ENCODE assay signal across 8 mouse cellular contexts in the genomic region with DNA sequence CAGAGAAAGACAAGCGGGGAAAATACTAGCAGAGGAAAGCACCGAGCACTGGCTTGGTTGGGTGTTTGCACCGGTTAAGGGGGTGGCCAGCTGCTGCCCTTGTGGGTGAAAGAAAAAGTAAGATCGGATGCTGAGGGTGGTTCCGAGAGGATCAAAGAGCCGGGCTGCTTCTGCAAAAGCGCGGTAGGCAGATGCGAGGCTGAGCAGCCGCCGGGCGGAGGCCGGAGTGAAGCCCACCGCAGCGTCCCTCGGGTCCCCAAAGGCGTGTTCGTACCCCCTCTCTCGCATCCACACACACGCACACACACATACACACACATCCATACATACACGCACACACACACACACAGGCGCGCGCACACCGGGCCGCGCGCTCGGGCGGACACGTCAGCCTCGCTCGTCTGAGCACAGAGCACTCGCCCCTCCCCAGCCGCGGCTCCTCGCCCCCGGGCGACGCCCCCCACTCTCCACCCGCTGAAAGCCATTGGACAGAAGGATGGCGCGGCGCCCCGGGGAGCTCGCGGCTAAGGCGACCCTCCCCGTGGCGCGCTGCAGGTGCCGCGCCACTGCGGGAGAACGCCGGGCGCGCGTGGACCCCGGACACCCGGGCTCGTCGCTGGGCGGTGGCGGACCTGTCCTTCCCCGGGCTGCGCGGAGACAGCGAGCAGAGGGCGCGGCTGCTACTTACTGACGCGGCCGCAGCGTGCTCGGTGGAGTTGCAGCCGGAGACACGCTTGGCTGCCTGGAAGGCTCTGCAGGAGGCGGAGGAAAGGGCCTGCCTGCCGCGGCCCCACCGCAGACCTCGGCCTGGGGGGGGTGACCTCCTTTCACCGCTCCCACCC. TPM values are rescaled to one million over a fixed set of nuclear protein-coding genes. Genes with fewer than 3 reads are reported as not detected.
A peak's percentile ranks its signal among the peaks of the same experiment; 100 is the strongest.
DNase-seq lines count a peak whose midpoint lies in the region; ATAC-seq and TF ChIP-seq lines count a peak whose summit lies in the region.

No protein-coding gene starts in this region.

- peaks cover 96% of the 10 kb centered on the region for H3K27me3 ChIP-seq in heart, embryonic 13.5 days (replicated peaks)
- H3K27me3 ChIP-seq in forebrain, embryonic 12.5 days: peaks cover 6% of the 10 kb centered on the region; the same call in 1 of the 2 replicates
- H3K27me3 ChIP-seq in intestine, embryonic 15.5 days (replicated peaks): peaks cover 68% of the 10 kb centered on the region
- H3K27me3 ChIP-seq in neural tube, embryonic 14.5 days (ENCODE audit: control insufficient read depth, insufficient read depth, low read length): no peaks in the 10 kb centered on the region

- H3K4me2 ChIP-seq in heart, embryonic 13.5 days: peak overlapping the region; percentile 99
- H3K4me2 ChIP-seq in forebrain, embryonic 12.5 days: peak overlapping the region; percentile 83
- peak overlapping the region; percentile 99 for H3K4me2 ChIP-seq in intestine, embryonic 15.5 days (replicated peaks)
- H3K4me2 ChIP-seq in neural tube, embryonic 14.5 days (ENCODE audit: low read depth, low read length): peak overlapping the region; percentile 49

- intact Hi-C loops in heart, postnatal 36 days (cut with DNase I): no loop called here

- no peaks in the 10 kb centered on the region for H3K36me3 ChIP-seq in heart, embryonic 13.5 days
- H3K36me3 ChIP-seq in forebrain, embryonic 12.5 days (replicated peaks): no peaks in the 10 kb centered on the region; the same call in 1 of the 2 replicates
- no peaks in the 10 kb centered on the region for H3K36me3 ChIP-seq in intestine, embryonic 15.5 days
- no peaks in the 10 kb centered on the region for H3K36me3 ChIP-seq in neural tube, embryonic 14.5 days (ENCODE audit: control insufficient read depth, insufficient read depth, low read length)

- no peaks in the 10 kb centered on the region for H3K9me3 ChIP-seq in heart, embryonic 13.5 days
- no peaks in the 10 kb centered on the region for H3K9me3 ChIP-seq in forebrain, embryonic 12.5 days
- no peaks in the 10 kb centered on the region for H3K9me3 ChIP-seq in intestine, embryonic 15.5 days
- no peaks in the 10 kb centered on the region for H3K9me3 ChIP-seq in neural tube, embryonic 14.5 days (ENCODE audit: control insufficient read depth, low read length)

- peak overlapping the region; percentile 77 for H3K9ac ChIP-seq in heart, embryonic 13.5 days
- peak overlapping the region; percentile 92 for H3K9ac ChIP-seq in forebrain, embryonic 12.5 days
- H3K9ac ChIP-seq in intestine, embryonic 15.5 days: peak overlapping the region; percentile 32
- H3K9ac ChIP-seq in neural tube, embryonic 14.5 days (replicated peaks; ENCODE audit: low read depth, low read length): peak overlapping the region; percentile 67

- no peak for TF ChIP-seq CTCF in bone marrow macrophage, adult 2 months (IDR thresholded peaks at IDR 0.05; ENCODE audit: low read depth, low read length)

- DNase-seq in heart, postnatal 36 days: no peak
- peak; percentile 9 for DNase-seq in liver
- DNase-seq in c-Kit-positive CD71-positive TER-119-positive erythroid progenitor cells, embryonic 14.5 days (ENCODE audit: low spot score): no peak

- peak overlapping the region; percentile 78 for H3K4me3 ChIP-seq in heart, embryonic 13.5 days
- H3K4me3 ChIP-seq in bone marrow macrophage, adult 2 months (ENCODE audit: insufficient read depth, low read length): peak overlapping the region; percentile 65
- peak overlapping the region; percentile 77 for H3K4me3 ChIP-seq in forebrain, embryonic 12.5 days (replicated peaks)
- peak overlapping the region; percentile 61 for H3K4me3 ChIP-seq in intestine, embryonic 15.5 days (replicated peaks)
- H3K4me3 ChIP-seq in neural tube, embryonic 14.5 days (ENCODE audit: low read depth, low read length): peak overlapping the region; percentile 47

- WGBS in heart, embryonic 13.5 days: under 1% methylated on average over 81 of the region's 84 CpGs
- WGBS in forebrain, embryonic 12.5 days: under 1% methylated on average over 71 of the region's 84 CpGs
- WGBS in intestine, embryonic 15.5 days: under 1% methylated on average over 83 of the region's 84 CpGs
- under 1% methylated on average over 82 of the region's 84 CpGs for WGBS in neural tube, embryonic 14.5 days

- no peak for TF ChIP-seq POLR2A in bone marrow macrophage, adult 2 months (IDR thresholded peaks at IDR 0.05; ENCODE audit: borderline replicate concordance, low read depth, low read length)

- peaks cover 20% of the 10 kb centered on the region for H3K4me1 ChIP-seq in heart, embryonic 13.5 days
- H3K4me1 ChIP-seq in bone marrow macrophage, adult 2 months (ENCODE audit: control insufficient read depth, insufficient read depth, low read length): peaks cover 7% of the 10 kb centered on the region; the same call in 1 of the 2 replicates
- H3K4me1 ChIP-seq in forebrain, embryonic 12.5 days: peaks cover 70% of the 10 kb centered on the region
- H3K4me1 ChIP-seq in intestine, embryonic 15.5 days (replicated peaks): no peaks in the 10 kb centered on the region
- peaks cover 14% of the 10 kb centered on the region; the same call in 1 of the 2 replicates for H3K4me1 ChIP-seq in neural tube, embryonic 14.5 days (ENCODE audit: control insufficient read depth, insufficient read depth, low read length)

- peak; percentile 45; the same call in 1 of the 2 replicates for ATAC-seq in heart, embryonic 13.5 days (ENCODE audit: extremely low read depth, insufficient number of reproducible peaks, low FRiP score, low TSS enrichment)
- ATAC-seq in forebrain, embryonic 12.5 days (ENCODE audit: low FRiP score): peak; percentile 91
- peak; percentile 83 for ATAC-seq in intestine, embryonic 15.5 days
- peak; percentile 89 for ATAC-seq in neural tube, embryonic 14.5 days (ENCODE audit: low read depth)

- no peak overlapping the region for H3K27ac ChIP-seq in heart, embryonic 13.5 days (replicated peaks)
- no peak overlapping the region for H3K27ac ChIP-seq in bone marrow macrophage, adult 2 months (ENCODE audit: insufficient read depth, low read depth, low read length)
- peak overlapping the region; percentile 94 for H3K27ac ChIP-seq in forebrain, embryonic 12.5 days
- no peak overlapping the region for H3K27ac ChIP-seq in intestine, embryonic 15.5 days
- H3K27ac ChIP-seq in neural tube, embryonic 14.5 days (ENCODE audit: low read depth, low read length): peak overlapping the region; percentile 85

RNA-seq across cellular contexts. Expression of a gene that starts 3.5 kb away (rescaled TPM):
- 0.08 and 0.15 TPM in 2 replicates for polyA plus RNA-seq in heart, embryonic 13.5 days (2015; fragmentation: Nextera tagmentation; extraction: Ambion mirVana)
- under 1 TPM in 1 of 2 experiments, not detected in 1; 0.22 TPM for total RNA-seq in heart, postnatal 36 days (2021)
- not detected in 2 replicates for polyA plus RNA-seq in bone marrow macrophage, adult 2 months (2012; ENCODE audit: insufficient read depth, insufficient read length, missing spikeins)
- polyA plus RNA-seq in forebrain, embryonic 12.5 days (2016; fragmentation: Nextera tagmentation; extraction: Ambion mirVana): 47.6 and 53.8 TPM in 2 replicates
- 1.1 and 1.7 TPM in 2 replicates for polyA plus RNA-seq in intestine, embryonic 15.5 days (2015; fragmentation: Nextera tagmentation; extraction: Ambion mirVana)
- 40.1 and 50.5 TPM in 2 replicates for polyA plus RNA-seq in neural tube, embryonic 14.5 days (2014; fragmentation: Nextera tagmentation; extraction: Ambion mirVana)

RNA-seq across cellular contexts. Expression of a gene that starts 53.4 kb away (rescaled TPM):
- polyA plus RNA-seq in heart, embryonic 13.5 days (2015; fragmentation: Nextera tagmentation; extraction: Ambion mirVana): 10.9 and 11.0 TPM in 2 replicates
- 1 to 10 TPM; 5.8 to 6.3 TPM for total RNA-seq in heart, postnatal 36 days (2021)
- 6.2 and 7.4 TPM in 2 replicates for polyA plus RNA-seq in bone marrow macrophage, adult 2 months (2012; ENCODE audit: insufficient read depth, insufficient read length, missing spikeins)
- 24.8 and 25.8 TPM in 2 replicates for polyA plus RNA-seq in forebrain, embryonic 12.5 days (2016; fragmentation: Nextera tagmentation; extraction: Ambion mirVana)
- polyA plus RNA-seq in intestine, embryonic 15.5 days (2015; fragmentation: Nextera tagmentation; extraction: Ambion mirVana): 9.4 and 10.8 TPM in 2 replicates
- polyA plus RNA-seq in neural tube, embryonic 14.5 days (2014; fragmentation: Nextera tagmentation; extraction: Ambion mirVana): 36.2 and 40.9 TPM in 2 replicates

Comparison
In these comparisons a context has a peak if more than half of its experiments do, and no peak if none do; other contexts are left out.
1. H3K27ac ChIP-seq: peak in forebrain, embryonic 12.5 days (single experiment) and neural tube, embryonic 14.5 days (single experiment); none in heart, embryonic 13.5 days (single experiment), bone marrow macrophage, adult 2 months (single experiment) and intestine, embryonic 15.5 days (single experiment).
2. H3K4me2 ChIP-seq: peak in every context shown above with its lines; median percentile 99 in heart, embryonic 13.5 days; 99 in intestine, embryonic 15.5 days; 83 in forebrain, embryonic 12.5 days; 49 in neural tube, embryonic 14.5 days.
3. H3K9ac ChIP-seq: peak in every context shown above with its lines; median percentile 92 in forebrain, embryonic 12.5 days; 77 in heart, embryonic 13.5 days; 67 in neural tube, embryonic 14.5 days; 32 in intestine, embryonic 15.5 days.
4. RNA of a gene that starts 3.5 kb away (polyA plus RNA-seq): 40.1 to 50.5 TPM in neural tube, embryonic 14.5 days and 47.6 to 53.8 TPM in forebrain, embryonic 12.5 days; 1.1 to 1.7 TPM in intestine, embryonic 15.5 days, not detected in bone marrow macrophage, adult 2 months and 0.08 to 0.15 TPM in heart, embryonic 13.5 days; every median in the first group is over 10 times any median in the second.
5. Peak in every context shown above with its lines, with median percentiles within 50 percentile points of each other: ATAC-seq and H3K4me3 ChIP-seq.